Mouse (Mus musculus) heart, postnatal 0 days (tissue): ENCODE measurements around the gene Rfwd3.

Experiments
- CTCF ChIP-seq: IDR thresholded peaks from 2 replicates; pipeline ENCODE4 v1.5.1; 2016; ENCODE audit warnings: antibody characterized with exemption, control low read depth, low read depth
- EP300 ChIP-seq: IDR thresholded peaks from 2 replicates; pipeline ENCODE4 v1.6.1; 2016; ENCODE audit warnings: antibody characterized with exemption, low read depth

DNA sequence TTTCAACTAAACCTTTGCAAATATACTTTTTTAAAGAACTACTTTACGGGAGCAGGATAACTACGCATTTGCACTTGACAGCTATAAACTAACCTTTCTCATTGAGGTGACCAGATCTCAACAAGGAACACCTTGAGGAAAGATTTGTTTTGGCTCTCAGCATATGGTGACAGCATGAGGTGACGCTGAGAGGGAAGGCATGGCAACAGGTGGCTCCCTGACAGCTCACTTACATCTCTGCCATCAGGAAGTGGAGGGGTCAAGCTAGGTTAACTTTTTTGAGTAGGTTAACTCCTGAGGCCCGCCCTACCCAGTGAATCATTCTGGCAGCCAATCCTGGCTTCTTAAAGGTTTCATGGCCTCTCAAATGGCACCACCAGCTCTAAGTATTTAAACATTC, 14.4 kb downstream of the Rfwd3 start:
- TF ChIP-seq EP300 (no peak), CTCF (no peak)
